Mouse (Mus musculus) midbrain, postnatal 0 days (tissue): ENCODE data around the gene Naaladl2. TPM values are rescaled to one million over a fixed set of nuclear protein-coding genes. Genes with fewer than 3 reads are reported as not detected.

Experiments used
- ATAC-seq: fragments of 200-750 bp; cut with Nextera tagmentation; 2 replicates; pipeline ENCODE4 v1.8.0; 2017; ENCODE audit warnings: moderate number of reproducible peaks, mild to moderate bottlenecking, moderate TSS enrichment, moderate library complexity; ENCODE audit not compliant: low FRiP score
- DNase-seq: peaks from one replicate; pipeline ENCODE4 v3.0.0-alpha.2; 2015; ENCODE audit warnings: low spot score
- H3K27ac ChIP-seq: fragments of 300-500 bp; sonication (generic); 2 replicates; pipeline ENCODE4 v1.5.1; 2014; ENCODE audit warnings: low read depth, mild to moderate bottlenecking, low read length, mixed read lengths
- H3K27me3 ChIP-seq: fragments of 300-500 bp; sonication (generic); 2 replicates; pipeline ENCODE4 v1.6.1; 2014; ENCODE audit warnings: low read length, control low read depth, mixed read lengths; ENCODE audit not compliant: insufficient read depth
- H3K36me3 ChIP-seq: fragments of 300-500 bp; sonication (generic); 2 replicates; pipeline ENCODE4 v1.6.1; 2014; ENCODE audit warnings: low read length, control low read depth, mixed read lengths; ENCODE audit not compliant: insufficient read depth
- H3K4me1 ChIP-seq: fragments of 300-500 bp; sonication (generic); 2 replicates; pipeline ENCODE4 v1.6.1; 2014; ENCODE audit warnings: mild to moderate bottlenecking, control low read depth, antibody characterized with exemption, low read length, mixed read lengths; ENCODE audit not compliant: insufficient read depth
- H3K4me2 ChIP-seq: fragments of 300-500 bp; sonication (generic); 2 replicates; pipeline ENCODE4 v1.6.1; 2014; ENCODE audit warnings: low read depth, mild to moderate bottlenecking, low read length, mixed read lengths; ENCODE audit not compliant: poor library complexity, severe bottlenecking
- H3K4me3 ChIP-seq: fragments of 300-500 bp; sonication (generic); 2 replicates; pipeline ENCODE4 v1.5.1; 2014; ENCODE audit warnings: low read depth, mild to moderate bottlenecking, low read length, moderate library complexity
- H3K9ac ChIP-seq: fragments of 300-500 bp; sonication (generic); replicated peaks from 2 replicates; pipeline ENCODE4 v1.6.1; 2014; ENCODE audit warnings: mild to moderate bottlenecking, low read length, moderate library complexity, mixed read lengths; ENCODE audit not compliant: poor library complexity, severe bottlenecking
- H3K9me3 ChIP-seq: fragments of 300-500 bp; sonication (generic); 2 replicates; pipeline ENCODE4 v1.6.1; 2016; ENCODE audit warnings: low read length, control low read depth
- CTCF ChIP-seq: IDR thresholded peaks from 2 replicates; pipeline ENCODE4 v1.5.1; 2016; ENCODE audit warnings: antibody characterized with exemption, mild to moderate bottlenecking
- WGBS: fragments of 180-500 bp; shearing (Covaris S2); extraction: QIAGEN DNeasy Blood & Tissue Kit; methylation state at CpG from one replicate; pipeline ENCODE4 v1.1.7; 2014; 5-methylcytosine and 5-hydroxymethylcytosine counted together
- polyA plus RNA-seq: library from polyadenylated mRNA; unstranded; fragments of >200 nt; fragmentation: Nextera tagmentation; extraction: Ambion mirVana; gene quantifications from 2 replicates; pipeline ENCODE4 v1.2.1, GENCODE M21; 2015
- total RNA-seq: library from RNA; depleted of rRNA; stranded (reverse); fragments of >200 nt; gene quantifications from 2 replicates; pipeline ENCODE4 v1.2.3, GENCODE M21; 2014

Gene Naaladl2
- total and polyA plus RNA-seq, 2 experiments from 2014 or later, result 1.1 to 2.9 TPM

DNA sequence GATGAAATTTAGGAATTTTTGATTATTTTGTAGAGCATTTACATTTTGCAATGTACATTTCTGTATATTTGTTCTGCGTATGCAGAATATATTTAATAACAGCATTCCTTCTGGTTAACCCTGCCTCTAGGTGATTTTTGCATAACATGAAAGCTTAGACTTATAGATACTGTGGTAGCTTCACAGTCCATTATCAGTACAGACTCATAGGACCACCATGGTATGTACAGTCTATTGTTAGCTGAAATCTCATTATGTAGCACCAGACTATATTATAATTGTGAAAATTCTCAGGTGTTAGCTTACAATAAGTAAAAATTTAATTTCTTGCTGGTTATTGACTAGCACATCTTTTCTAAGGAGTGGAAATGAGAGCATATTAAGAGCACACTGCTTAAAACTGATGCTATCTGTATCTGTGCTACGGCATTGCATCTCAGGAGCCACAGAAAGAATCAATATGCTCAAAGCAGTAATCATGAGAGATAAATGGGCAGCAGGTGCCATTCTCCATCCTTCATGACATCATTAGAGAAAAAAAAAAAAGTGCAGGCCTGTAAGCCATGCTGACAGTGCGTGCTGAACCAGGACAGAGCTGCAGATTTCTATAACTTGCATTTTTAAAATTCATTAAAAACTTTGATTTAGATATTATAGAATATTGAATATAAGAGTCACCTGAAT lies 610.1 kb downstream of the Naaladl2 start:
- Histone ChIP-seq H3K9me3 (no peaks in the 10 kb centered on the region), H3K27ac (no peak overlapping the region), H3K27me3 (no peaks in the 10 kb centered on the region), H3K4me1 (no peaks in the 10 kb centered on the region), H3K9ac (no peak overlapping the region), H3K4me2 (no peak overlapping the region), H3K4me3 (no peak overlapping the region), H3K36me3 (no peaks in the 10 kb centered on the region)
- DNase-seq (no peak), ATAC-seq (no peak)
- no peak for TF ChIP-seq CTCF
- 89% methylated on average over 3 of the region's 3 CpGs for WGBS

DNA sequence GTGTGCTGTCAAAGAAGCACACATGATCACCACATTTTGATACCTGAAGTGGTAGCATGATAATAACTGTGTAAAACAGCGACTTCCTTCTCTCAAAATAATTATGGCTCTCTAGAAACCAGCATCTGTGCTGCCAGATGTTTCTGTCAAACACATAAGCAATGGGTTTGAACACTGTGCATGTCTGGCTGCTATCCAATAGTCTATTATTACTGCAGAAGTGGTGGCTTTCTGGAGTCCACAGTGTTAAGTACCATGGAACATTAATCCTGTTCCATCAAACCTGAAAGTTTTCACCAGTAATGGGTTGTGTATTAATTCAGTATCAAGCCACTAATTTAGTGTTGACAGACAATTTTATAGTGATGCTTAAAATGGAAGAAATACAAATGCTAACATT lies 629.1 kb downstream of the Naaladl2 start:
- DNase-seq (peak; percentile 28), ATAC-seq (no peak)
- Histone ChIP-seq H3K9me3 (no peaks in the 10 kb centered on the region), H3K9ac (no peak overlapping the region), H3K36me3 (no peaks in the 10 kb centered on the region), H3K27ac (no peak overlapping the region), H3K4me3 (no peak overlapping the region), H3K4me2 (no peak overlapping the region), H3K27me3 (no peaks in the 10 kb centered on the region), H3K4me1 (no peaks in the 10 kb centered on the region)
- 46% methylated on average over 1 of the region's 1 CpGs for WGBS
- TF ChIP-seq CTCF, result no peak

GRCm38 (mm10) chr3:24486456-24487112 lies 657.5 kb downstream of the Naaladl2 start:
- no peaks in the 10 kb centered on the region for H3K27me3 ChIP-seq
- H3K9ac ChIP-seq, result no peak overlapping the region
- DNase-seq (no peak), ATAC-seq (no peak)
- H3K4me3 ChIP-seq, result no peak overlapping the region
- no peak overlapping the region for H3K4me2 ChIP-seq
- no peaks in the 10 kb centered on the region for H3K36me3 ChIP-seq
- no peaks in the 10 kb centered on the region for H3K4me1 ChIP-seq
- H3K27ac ChIP-seq, result 0 out of 2 replicates have a peak overlapping the region, but pooled peaks have one; percentile 7
- WGBS, result 47% methylated on average over 4 of the region's 4 CpGs
- TF ChIP-seq CTCF, result no peak
- no peaks in the 10 kb centered on the region for H3K9me3 ChIP-seq

DNA sequence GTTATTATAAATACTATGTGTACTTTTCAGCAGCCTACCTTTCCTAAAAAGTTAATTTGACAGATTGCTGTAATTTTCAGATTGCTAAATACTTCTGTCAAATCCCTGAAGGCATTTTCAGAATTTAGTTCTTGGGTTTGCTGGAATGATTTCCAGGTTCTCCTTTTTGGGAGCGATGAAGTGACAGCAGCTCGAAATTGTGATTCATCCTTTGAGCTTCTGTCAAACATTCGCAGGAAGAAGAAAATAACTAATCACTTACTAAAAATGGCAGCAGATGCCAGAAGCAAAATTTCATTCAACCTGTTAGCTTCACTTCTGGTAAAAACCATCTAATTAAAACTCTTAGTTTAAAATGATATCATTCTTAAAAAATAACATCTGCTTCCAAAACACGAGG lies 680.1 kb downstream of the Naaladl2 start:
- no peak for TF ChIP-seq CTCF
- no peak overlapping the region for H3K4me2 ChIP-seq
- no peak for DNase-seq
- H3K36me3 ChIP-seq, result no peaks in the 10 kb centered on the region
- H3K4me1 ChIP-seq, result no peaks in the 10 kb centered on the region
- H3K4me3 ChIP-seq, result no peak overlapping the region
- no peak for ATAC-seq
- no peaks in the 10 kb centered on the region for H3K9me3 ChIP-seq
- 81% methylated on average over 4 of the region's 4 CpGs for WGBS
- H3K27me3 ChIP-seq, result no peaks in the 10 kb centered on the region
- no peak overlapping the region for H3K9ac ChIP-seq
- no peak overlapping the region for H3K27ac ChIP-seq

DNA sequence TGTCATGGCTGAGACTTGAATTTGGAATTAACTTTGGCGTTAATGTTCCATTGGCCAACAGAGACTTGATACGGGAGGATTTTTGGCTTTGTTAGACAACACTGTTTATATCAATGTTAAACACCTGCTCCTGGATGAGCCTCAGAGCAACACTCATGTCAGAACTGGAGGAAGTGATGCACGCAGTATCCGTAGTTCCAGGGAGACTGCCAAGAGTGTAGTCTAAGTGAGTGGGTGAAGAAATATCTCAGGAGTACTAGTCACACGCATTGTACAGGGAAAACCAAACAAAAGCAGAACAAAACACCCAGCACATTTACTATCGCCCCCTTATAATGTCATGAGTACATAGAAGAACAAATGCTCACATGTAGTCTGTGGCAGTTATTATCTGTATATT lies 703.4 kb downstream of the Naaladl2 start:
- Histone ChIP-seq H3K4me3 (no peak overlapping the region), H3K27ac (no peak overlapping the region), H3K27me3 (no peaks in the 10 kb centered on the region), H3K4me2 (no peak overlapping the region), H3K4me1 (no peaks in the 10 kb centered on the region), H3K9ac (no peak overlapping the region), H3K9me3 (no peaks in the 10 kb centered on the region), H3K36me3 (no peaks in the 10 kb centered on the region)
- WGBS, result 88% methylated on average over 6 of the region's 6 CpGs
- TF ChIP-seq CTCF, result no peak
- peak; percentile 6 for DNase-seq
- ATAC-seq, result no peak

DNA sequence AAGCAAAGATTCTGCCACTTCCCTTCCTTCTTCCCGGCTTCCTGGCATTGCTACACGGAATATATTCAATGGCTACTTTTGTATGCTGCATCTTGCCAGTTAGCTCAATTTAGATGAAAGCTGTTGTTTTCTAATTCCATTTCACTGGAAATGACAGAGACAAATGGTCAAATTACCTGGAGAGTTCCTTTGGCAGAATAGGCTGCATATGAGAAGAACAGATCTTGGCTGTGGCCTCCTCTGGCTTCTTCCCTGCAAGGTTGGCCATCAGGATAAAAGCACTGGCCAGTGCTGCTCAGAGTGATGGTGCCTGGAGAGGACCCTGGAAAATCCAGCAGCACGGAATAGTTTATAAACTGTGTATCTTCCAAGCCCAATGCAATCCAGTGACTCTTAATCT lies 711.3 kb downstream of the Naaladl2 start:
- TF ChIP-seq CTCF, result no peak
- H3K36me3 ChIP-seq, result no peaks in the 10 kb centered on the region
- no peak overlapping the region for H3K4me2 ChIP-seq
- no peaks in the 10 kb centered on the region for H3K4me1 ChIP-seq
- H3K4me3 ChIP-seq, result no peak overlapping the region
- 86% methylated on average over 3 of the region's 3 CpGs for WGBS
- no peaks in the 10 kb centered on the region for H3K27me3 ChIP-seq
- H3K9ac ChIP-seq, result no peak overlapping the region
- ATAC-seq (no peak), DNase-seq (peak; percentile 7)
- H3K9me3 ChIP-seq, result no peaks in the 10 kb centered on the region
- no peak overlapping the region for H3K27ac ChIP-seq
